Mouse (Mus musculus): Measurements from ENCODE around the gene Hmcn2.
A peak's percentile ranks its signal among the peaks of the same experiment; 100 is the strongest.

Hmcn2 gene

DNA sequence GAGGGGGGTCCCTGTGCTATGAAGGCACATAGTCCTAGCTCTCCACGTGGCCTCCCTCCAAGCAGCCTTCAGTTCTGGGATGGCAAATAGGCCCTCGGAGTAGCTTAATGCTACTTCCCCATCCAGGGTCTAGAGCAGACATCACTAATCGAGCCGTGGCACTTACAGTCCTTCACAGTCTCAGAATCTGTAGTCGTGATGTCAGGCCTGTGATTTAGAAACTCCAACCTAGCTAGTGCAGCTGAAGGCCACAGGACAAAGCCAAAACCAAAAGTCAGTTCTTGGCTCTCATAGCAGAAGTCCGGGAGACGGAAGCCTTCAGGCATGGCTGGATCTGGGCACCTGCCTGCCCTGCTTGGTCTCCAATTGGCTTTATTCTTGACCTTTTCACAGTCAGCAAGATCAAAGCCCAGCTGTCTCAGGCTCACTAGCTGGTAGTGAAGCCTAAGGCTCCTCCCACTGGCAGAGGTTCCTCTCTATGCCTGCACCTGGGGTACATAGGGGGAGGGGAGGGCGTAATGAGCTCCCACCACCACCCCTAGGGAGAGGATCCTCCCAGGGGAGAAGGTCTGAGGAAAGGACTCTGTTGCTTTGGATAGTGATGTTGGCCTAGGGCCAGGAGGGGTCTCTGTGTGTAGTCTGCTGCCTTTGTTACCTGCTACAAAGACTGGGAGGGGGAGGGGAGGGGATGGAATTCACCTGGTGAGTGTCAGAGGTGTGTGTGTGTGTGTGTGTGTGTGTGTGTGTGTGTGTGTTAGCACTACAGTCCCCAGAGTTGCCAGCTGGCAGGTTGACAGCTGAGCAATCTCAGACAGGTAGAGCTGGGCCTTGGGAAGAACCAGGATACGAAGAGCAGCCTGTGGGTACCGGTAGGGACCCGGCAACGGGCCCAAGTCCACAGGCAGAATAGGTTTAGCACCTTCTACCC, 163.3 kb downstream of the Hmcn2 start:
- no peak for DNase-seq (ENCODE audit: low spot score in 2 of 2)

DNA sequence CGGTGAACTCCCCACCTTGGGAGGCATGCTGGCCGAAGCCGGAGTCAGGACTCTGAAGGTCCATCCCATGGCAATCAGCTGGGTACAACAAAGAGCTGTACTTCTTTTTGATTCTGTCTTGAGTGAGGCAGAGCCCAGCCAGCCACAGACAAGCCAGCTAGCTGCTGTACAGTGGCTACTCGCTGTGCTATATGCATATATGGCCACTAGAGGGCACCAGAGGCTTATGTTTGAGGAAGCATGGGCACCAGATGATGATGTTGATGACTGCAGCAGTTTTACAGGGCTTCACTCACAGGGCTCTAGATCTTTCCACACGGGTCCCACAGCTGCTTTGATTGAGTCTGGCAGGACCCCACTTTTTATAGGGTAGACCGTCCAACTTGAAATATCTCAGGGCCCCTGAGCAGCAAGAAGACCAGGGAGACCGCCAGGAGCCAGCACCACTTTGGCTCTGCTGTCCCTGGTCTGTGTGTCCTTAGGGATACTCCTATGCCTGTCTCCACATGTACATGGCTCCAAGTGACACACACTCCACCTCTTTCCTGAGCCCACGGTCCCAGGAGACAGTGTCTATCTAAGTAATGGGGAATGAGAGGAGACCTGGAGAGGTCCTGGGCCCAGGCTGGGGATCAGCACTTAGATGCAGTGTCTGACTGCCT, 168.8 kb downstream of the Hmcn2 start:
- peak; percentile 53 to 85 for DNase-seq (ENCODE audit: low spot score in 2 of 2)

DNA sequence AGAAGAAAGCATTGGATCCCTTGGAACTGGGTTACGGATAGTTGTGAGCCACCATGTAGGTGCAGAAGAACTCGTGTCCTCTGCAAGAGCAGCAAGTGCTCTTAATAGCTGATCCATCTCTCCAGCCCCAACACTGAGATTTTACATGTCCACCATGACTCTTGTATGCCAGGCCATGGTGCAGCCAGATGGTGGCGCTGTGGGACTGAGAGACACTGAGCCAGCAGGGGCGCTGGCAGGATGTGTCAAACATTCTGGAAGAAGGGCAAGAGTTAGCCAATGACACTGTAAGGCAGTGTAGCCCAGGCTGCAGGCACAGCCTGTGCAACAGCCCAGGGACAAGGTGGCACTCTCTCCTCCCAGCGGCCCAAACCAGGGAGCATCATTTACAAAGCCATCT, 170.0 kb downstream of the Hmcn2 start:
- DNase-seq (ENCODE audit: low spot score in 2 of 2), result peak; percentile 61 to 71

DNA sequence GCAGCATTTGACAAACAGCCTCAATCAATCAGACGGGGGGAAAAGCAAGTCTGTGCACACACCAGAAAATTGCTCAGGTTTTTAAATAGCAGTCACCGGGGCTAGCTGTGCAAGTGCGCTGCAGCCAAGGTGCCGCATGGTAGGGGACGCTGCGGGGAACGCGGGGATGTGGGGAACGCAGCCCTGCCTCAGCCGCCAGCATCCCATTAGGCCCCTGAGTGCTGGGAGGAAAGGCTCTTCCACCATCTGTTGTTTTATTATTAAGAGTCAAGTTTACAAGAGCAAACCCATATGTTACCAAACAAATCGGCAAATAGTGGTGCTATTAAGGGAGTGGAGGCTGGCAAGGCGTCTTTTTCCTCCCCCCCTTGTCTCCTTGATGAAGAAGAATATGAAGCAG, 175.0 kb downstream of the Hmcn2 start:
- no peak for DNase-seq (ENCODE audit: low spot score in 2 of 2)

DNA sequence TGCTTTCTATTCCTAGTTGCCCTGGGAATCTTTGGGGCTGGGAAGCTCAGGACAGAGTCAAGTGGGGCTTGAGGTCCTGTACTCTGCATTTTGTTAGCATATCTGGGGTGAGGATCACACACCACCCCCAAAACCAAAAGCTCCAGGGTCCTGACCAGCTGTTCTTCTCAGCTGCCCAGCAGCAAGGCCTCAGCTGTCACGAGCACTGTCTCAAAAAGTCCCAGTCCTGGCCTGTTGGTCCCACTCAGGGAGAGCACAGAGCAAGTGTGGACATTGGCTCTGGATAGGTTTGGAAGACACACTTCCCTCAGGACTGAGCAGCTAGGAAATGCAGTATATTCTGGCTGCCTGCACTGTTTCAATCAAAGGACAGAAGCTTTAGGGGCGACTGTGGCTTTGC, 176.3 kb downstream of the Hmcn2 start:
- no peak for DNase-seq (ENCODE audit: low spot score in 2 of 2)

DNA sequence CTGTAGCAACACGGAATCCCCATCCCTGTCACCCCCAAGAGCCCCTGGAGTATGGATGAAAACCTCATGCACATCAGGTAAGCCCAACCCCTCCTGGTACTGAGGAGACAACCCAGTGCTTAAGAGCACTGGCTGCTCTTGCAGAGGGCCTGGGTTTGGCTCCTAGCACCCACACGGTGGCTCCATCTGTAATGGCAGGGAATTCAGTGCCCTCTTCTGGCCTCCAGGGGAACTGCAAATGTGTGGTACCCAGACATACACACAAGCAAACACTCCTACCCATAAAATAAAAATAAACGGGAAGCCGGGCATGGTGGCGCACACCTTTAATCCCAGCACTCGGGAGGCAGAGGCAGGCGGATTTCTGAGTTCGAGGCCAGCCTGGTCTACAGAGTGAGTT, 178.1 kb downstream of the Hmcn2 start:
- no peak for DNase-seq (ENCODE audit: low spot score in 2 of 2)

DNA sequence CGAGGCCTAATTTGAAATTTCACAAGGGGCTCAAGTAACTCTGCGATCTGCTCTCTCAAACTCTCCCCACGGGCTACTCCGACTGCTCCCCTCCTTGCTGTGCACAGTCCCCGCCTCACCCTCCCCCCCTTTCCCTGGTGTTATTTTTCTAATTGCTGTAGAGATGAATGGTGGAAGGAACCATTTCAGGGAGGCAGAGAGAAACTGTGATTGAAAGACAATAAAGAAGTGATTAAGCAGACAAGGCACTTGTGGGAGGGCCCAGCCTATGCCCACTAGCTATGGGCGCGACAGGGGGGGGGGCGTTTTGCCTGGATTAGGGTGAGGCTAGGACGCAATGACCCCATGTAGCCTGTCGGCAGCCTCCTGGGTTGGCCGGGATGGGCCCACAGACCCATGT, 179.0 kb downstream of the Hmcn2 start:
- DNase-seq (ENCODE audit: low spot score in 2 of 2), result no peak

DNA sequence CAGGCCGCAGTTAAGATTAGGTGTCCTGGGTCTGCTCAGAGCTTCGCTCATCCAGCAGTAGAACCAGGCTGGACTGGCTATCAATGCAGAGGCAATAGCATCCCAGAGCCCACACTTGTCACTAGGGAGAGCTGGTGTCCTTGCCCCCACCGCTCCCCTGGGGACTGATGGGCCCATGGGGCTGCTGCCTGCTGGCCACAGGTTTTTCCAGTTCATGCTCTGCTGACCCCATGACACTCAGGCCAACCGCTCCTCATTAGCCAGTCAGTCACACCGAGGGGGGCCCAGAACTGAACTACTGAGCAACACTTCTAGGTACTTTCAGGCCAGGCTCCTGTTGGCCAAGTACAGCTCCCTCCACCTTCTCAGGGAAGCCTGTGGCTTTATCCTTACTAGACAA, 180.1 kb downstream of the Hmcn2 start:
- no peak for DNase-seq (ENCODE audit: low spot score in 2 of 2)

DNA sequence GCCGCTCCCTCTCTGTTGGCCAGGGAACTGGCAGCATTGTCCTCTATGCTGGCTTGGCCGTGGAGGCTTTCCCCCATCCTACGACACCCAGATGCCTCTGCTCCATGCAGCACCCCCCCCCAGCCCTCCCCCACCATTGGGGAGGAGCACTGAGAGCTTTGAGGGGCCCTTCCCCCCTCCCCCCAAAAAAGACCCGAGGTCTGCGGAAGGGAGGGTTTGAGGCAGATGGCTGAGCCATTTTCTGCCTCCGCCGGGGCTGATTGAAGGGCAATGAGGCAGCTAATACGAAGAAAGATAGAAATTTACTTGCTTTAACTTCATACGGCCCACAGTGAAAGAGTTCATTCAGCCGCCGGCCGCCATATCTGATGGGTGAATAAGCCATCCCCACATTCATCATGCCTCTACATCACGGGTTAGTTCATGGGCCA, 180.8 kb downstream of the Hmcn2 start:
- no peak for DNase-seq (ENCODE audit: low spot score in 2 of 2)

DNA sequence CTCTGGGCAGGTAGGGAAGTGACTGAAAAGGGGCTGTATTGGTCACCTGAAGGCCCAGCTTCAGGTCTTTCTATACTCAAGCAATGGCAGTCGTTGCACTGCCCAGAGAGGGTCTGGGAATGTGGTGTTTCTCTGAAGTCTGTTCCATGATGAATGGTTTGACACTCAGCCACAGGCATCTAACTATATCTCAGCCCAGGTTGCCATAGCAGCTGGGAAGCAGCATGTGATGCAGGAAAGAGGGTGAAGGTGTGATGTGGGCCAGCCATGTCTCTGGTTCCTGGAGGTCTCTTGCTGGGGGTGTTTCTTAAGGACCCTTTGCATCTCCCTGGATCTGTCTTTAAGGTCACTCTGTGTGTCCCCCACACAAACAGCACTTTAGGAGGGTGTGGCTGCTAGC, 181.9 kb downstream of the Hmcn2 start:
- peak in 1 of 2 experiments; percentile 18 for DNase-seq (ENCODE audit: low spot score in 2 of 2)

DNA sequence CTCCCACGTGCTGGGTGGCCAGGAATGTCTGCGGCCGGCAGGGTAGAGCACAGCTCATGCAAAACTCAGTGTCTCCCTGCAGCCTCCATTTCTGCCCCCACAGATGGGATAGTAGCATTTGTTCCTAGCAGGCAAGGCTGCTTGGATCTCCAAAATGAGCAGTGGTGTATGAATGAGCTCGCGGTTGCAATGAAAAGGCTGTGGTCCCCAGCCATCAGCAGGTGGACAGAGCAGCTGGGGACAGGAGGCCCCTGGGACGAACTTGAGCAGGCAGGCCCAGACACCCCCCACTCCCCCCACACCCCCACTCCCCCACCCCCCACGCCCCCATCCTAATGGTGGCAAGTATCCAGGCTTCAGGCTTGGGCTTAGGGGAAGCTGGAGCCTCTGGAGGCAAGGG, 182.9 kb downstream of the Hmcn2 start:
- DNase-seq (ENCODE audit: low spot score in 2 of 2), result no peak

DNA sequence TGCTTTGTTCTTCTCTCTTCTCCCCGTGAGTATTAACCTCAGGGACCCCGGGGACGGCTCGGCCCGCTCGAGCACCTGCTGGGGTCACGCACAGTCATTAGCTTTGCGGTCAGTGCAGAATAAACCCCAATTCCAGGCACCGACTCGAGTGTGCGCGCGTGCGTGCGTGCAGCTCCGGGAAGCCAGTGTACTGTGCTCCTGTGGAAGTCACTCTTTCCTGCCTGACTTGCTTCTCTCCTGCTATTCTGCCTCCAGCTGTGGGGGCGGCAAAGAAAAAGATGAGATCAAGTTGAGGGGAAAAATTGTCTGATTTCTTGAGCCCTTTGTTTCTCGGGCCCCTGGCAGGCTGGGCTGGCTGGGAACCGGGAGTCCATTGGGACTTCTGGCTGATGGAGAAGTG, 183.4 kb downstream of the Hmcn2 start:
- no peak for DNase-seq (ENCODE audit: low spot score in 2 of 2)

DNA sequence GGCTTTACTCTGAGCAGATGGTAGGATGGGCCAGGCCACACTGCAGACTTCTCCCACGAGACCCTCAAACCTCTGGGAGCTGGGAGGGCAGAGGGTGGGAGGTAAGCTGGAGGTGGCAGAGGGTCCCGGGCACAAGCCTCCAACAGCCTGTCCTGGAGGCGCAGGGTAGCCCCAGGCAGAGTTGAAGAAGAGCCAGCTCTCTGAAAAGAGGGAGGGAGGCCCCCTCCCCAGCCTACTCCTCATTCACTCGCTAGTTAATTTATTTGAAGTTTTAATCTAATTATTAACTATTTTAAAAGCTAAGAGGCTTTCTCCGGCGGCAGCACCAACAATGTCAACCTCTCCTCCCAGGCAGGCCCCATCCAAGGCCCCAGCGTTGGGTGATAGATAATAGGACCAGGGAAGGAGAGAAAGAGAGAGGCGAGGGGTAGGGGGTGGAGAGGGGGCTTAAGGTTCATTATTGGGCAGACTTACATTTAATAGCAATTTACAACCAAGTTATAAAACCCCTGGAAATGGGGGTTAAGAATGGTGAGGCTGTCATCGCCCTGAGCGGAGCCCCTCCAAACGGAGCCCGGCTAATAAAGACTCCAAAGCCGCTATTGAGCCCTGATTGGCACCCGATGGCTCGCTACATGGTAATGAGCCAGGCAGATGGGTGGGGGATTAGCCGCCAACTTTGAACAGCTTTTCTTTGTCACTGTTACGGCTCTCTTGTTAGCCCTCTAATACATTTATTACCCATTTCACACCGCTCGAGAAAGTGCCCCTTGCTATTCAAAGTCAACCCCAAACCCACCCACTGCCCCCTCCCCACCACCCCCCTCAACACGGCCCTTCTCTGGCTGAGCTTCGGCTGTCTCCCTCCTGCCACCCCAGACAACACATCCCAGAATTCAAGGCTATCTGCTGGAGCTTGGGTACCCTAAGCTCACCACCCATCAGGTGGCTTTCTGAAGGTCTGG, 185.4 kb downstream of the Hmcn2 start:
- DNase-seq (ENCODE audit: low spot score in 2 of 2), result no peak

DNA sequence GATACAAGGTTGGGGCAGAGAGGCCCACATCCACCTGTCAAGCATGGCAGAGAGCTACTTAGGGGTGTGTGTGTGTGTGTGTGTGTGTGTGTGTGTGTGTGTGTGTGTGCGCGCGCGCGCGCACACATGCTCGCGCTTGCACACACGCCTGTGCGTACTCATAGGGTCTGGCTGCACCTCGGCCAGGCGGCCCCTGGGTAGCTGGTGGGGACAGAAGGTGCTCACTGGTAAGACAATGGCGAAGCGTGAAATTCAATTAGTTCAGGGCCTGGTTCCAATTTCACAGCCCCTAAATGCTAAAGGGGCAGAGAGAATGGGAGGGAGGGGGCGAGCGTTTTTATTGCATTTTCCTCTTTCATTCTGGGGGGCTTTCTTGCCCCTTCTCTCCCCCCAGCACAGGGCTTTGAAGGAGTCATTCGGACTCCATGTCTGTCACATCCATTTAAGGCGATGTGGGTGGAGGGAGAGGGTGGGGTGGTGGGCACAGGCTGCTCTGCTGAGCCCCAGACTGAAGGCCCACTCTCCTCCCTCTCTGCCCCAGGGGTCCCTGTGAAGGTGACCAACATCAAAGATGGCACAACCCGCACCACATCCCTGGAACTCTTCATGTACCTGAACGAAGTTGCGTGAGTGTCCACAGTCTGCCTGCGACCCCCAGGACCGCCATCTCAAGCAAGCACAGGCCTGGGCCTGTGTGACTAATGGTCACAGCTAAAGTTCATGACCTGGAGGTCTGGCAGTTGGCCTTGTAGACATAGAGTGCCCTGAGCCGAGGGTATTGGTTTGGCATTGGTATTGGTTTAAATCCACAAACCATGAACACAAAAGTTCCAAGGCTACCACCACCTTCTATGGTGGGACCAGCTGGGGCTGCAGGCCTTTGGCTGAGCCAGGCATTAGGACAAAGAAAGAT, 186.3 kb downstream of the Hmcn2 start:
- no peak for DNase-seq (ENCODE audit: low spot score in 2 of 2)

DNA sequence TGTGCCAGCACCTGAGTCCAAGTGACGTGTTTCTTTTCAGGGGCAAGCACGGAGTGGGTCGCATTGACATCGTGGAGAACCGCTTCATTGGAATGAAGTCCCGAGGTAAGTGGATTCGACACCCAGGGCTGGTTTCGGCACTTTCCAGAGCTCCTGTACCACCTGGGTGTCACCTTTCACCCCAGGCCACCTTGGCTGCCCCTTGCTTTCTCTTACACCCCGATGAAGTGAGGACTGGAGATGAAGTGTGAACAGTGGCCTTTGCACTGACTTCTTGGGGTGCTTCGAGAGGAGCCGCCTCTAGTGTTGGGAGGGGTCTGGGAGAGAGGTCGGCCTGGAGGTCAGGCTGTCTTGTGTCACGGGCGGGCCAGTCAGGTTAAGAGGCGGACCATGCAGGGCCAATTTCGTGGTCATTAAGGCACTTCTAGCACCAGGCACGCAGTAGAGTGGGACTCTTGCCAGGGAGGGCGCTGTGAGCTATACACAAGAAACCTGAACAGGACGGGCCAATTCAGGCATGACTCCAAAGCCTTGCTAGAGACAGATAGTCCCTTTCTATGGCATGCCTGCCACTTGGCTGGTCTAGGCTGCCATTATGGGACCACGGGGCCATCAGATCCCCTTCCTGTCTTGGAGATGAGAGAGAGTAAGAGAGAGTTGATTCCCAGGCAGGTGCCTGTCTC, 187.4 kb downstream of the Hmcn2 start:
- no peak for DNase-seq (ENCODE audit: low spot score in 2 of 2)

DNA sequence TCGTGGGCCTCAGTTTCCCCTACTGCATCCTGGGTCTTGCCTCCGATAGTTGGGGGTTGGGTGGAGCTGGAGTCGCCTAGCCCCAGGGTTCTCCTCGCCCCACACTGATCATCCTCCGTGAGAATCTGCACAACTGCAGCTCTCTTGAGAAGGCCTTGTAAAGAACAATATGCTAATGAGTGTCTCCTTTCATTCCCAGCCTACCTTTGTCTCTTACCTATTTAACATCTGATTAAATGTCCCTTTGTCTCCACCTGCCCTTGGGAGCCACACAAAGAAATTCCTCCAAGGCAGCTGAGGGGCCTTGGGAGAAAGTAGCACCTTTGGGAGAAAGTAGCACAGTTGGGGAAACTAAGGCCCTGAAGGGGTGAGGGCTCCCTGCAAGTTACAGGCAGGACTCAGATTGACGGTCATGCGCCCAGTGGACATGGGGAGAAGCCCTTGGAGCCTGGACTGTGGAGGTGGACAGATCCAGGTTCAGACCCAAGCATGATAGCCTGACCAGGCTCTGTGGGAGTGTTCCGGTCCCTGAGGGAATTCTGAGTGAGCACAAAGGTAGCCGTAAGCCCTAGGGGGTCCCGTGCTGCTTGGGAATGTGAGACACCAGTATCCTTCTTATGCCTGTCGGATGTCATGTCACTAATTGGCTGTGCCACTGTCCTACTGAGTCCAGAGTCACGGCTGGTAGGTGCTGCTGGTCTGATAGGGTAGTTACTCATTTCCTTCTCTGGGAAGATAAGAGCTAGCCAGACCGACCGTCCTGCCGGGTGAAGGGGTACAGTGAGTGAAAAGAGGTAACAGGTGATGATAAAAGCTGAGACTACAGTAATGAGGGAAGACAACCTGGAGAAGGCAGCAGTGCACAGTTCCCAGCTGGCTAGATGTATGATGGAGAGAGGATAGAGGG, 188.7 kb downstream of the Hmcn2 start:
- no peak for DNase-seq (ENCODE audit: low spot score in 2 of 2)

DNA sequence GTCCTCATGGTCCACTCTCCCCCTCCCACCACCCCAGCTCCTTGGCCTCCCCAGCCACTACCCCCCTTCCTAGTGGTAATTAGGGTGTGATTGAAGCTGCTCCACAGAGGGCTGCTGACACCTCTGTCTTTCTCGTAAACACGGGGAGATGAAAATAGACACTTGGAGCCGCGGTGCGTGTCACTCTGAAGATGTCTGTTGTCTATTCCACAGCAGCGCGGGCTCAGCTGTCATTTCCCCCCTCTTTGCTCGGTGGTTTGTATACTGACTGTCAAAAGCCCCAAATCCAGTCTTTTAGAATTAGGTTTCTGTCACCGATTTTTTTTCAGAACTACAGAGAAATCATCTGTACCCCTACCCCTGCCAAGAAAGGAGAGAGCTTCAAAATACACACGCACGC, 191.3 kb downstream of the Hmcn2 start:
- no peak for DNase-seq (ENCODE audit: low spot score in 2 of 2)

DNA sequence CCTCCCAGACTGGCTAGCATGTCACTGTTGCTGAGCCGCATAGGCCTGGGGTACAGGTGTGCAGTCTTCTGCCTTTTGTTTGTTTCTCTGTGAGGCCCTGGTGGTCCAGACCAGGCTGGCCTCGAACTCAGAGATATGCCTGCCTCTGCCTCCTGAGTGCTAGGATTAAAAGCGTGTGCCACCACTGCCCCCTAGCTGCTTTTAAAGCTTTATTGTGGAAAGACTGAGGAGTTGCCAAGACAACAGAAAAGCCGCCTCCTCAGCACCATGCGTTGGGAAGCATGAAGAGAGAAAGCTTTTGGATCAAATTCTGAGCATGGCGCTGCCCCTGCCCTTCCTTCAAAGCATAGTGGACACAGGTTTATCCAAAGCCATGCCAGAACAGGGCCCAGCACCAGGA, 194.6 kb downstream of the Hmcn2 start:
- no peak for DNase-seq (ENCODE audit: low spot score in 2 of 2)
